Mouse (Mus musculus) 3T3-L1 (cell line): ENCODE measurements around the gene Isx.

ENCODE experiments used
- DNase-seq: peaks from one replicate; pipeline ENCODE4 v3.0.0-alpha.2; 2015; ENCODE audit warnings: low read depth, low spot score

The Isx gene

DNA sequence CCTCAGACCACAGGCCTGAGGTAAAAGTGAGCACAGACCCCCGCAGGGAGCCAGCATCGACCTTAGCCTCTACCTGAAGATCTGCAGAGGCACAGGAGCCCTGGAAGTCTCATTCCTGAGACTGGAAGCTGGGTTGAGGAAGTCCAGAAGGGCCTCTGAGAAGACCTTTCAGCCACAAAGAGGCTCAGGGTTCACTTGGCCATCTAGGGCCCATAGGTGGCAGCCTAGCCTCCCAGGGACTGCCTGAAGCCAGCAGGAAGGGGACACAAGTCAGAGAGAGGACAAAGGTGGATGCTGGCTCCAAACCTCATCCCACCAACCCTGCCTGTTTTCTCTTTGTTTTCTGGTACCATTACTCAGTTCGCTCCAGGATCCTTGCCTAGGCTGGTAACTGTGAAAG lies at the start of gene Isx:
Gene Isx (plus strand): TSS at position 234 of the 400 bp plus-strand sequence.
- DNase-seq, result no peak

DNA sequence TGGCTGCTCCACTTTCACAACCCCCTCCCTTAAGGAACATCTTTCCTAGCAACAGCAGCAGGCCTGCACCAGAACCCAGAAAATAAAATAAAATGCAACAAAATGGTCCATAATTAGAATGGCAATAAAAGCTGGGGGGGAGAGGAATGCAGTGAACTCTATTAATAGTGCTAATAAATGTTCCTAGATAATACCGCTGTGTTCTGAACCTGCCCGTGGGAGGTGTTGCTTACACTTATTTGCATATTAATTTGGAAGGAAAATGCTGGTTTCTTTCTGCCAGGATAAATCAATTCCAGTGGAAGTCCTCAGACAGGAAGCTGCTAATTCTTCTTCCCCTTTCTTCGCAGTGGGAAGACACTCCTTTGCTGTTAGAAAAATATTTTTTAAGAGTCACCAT lies 45.3 kb upstream of the Isx start:
- no peak for DNase-seq

DNA sequence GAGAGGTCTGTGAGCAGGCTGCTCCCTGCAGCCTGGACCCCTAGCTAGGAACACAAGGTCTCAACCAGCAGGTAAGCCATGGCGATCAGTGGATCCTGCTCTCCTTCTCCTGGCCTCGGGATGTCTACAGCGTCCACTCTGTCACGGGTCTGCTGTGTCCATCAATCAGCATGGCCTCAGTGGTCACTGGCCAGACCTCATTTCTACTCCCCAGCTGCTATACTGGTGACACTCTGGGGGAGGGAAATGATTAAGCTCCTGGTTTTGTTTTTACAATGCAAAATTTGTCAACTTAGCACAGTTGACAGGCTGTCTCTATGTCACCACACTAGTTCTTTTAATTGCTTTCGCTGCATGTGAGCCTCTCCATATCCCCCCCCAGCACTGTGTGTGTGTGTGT lies 41.7 kb upstream of the Isx start:
- no peak for DNase-seq

DNA sequence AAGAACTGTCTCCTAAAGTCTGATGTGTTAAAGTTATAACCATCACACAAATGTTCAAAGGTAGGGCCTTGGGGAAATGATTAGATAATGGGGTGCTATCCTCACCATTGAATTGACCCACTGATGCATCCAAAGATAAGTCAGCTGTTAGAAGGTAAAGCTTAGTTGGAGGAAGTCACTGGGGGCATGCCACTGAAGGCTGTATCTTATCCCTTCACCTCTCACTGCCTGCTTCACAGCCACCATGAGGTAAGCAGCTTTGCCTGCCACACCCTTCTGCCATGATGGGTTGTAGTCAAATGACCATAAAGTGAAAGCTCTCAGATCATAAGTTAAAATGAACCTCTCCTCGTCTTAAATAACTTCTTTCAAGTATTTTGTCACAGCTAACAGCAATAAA lies 38.7 kb upstream of the Isx start:
- no peak for DNase-seq

DNA sequence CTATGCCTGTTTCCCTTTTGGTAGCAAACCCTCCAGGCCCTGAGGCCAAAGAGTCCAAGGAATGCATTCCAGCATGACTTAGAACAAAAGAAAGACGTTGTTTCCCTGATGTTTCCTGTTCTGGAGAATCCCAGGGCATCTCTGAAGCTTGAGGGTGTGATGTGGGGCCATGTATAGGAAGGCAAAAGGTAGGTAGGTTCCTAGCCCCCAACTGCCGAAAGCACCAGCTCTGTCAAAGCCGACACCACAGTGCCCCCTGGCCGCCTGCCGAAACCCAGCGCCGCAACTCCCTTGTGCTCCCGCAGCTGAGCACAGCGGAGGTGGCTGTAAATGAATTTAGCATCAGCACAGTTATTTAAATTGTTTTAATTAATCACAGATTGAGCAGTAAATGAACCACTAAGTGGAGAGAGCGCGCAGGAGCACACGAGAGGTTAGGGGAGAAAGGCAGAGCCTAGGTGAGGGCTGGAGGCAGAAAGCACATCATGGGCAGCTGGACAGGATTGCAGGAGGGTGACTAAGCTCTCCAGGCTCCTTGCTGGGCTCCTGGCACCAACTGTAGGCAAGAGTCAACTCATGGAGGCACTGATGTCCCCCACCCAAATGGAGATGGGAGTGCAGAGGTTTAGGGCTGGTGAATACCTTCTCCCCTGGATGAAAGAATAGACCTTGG lies 25.5 kb upstream of the Isx start:
- DNase-seq, result no peak

DNA sequence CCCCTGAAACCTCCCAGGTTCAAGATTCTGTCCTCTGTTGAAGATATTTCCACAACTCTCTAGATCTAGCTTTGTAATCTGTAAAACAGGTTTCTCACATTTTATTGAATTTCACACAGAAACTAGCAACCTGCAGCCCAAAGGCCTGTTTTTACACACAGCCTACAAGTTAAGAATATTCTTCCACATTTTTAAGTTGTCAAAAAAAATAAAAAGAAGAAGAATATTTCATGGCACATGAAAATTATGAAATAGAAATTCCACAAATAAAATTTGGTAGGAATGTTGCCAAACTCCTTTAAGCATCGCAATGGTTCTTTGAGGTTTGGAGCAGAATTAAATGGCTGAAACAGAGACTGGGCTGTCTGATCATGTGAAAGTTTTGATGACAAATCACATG lies 24.3 kb upstream of the Isx start:
- DNase-seq, result no peak

DNA sequence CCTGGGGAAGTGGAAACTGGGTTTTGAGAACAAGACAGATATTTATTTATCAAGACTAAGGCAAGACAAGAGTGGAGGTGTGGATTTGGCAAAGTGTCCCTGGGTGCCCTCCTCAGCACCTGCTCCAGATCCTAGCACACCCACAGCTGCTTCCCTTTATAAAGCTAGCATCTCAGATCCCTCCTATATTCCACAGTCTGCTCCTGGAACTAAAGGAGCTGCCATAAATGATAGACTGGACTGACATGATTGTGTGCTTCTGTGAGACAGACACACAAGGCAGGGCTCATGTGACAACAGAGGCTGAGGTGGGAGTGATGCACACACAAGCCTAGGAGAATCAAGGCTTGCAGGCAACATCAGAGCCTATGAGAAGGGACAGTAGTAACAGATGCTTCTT lies 22.0 kb upstream of the Isx start:
- no peak for DNase-seq

DNA sequence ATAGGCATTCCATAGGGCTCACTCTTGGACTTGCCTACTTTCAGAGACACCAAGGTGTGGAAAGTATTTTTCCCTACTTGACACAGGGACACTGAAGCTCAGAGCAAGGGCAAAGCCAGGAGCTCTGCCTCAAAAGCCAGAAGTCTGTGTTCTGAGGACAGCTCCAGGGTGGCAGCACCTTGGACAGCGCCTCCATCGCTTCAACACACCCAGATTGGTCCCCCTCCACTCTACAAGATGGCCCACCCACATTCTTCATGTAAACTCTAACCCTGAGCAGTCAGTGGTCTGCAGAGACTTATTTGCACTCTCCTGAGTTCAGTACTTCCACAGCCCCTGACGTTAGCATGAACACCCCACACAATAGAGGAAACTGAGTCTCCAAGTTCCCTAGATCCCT lies 21.1 kb upstream of the Isx start:
- peak; percentile 11 for DNase-seq

DNA sequence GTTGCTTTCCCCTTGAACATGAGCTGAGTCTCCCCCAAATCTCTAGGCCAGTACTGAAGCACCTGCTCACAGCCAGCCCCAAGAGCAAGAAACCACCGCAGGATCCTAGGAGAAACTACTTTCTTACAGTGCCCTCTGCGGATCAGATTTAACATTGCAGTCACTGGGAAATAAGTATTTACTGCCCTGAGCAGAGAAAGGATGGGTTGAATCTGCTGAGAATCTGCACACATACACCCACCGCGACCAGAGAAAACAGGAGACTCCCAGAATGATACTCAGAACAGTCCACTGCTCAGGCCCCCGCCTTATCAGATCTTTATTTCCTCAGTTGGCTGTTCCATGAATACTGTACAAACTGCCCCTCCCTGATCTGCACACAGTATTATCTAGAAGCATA lies 19.5 kb upstream of the Isx start:
- DNase-seq, result peak; percentile 40

DNA sequence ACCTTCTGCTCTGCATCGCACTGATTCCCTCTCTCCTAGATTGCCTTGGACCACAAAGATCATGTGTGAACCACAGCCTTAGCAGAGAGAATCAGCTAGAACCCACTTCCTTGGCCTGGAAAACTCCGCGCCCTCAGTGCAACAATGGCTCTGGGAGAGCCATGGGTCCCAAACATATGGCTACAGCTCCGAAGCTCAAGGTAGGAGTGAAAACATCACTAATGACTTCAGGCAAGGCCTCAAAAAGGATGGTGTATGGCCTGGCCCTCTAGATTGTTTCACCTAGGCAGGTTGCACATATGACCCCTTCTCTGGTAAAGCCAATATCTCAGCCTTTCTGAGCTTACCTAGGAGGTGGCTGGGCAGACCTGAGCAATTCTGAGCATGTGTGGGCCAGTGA lies 18.2 kb upstream of the Isx start:
- DNase-seq, result no peak

DNA sequence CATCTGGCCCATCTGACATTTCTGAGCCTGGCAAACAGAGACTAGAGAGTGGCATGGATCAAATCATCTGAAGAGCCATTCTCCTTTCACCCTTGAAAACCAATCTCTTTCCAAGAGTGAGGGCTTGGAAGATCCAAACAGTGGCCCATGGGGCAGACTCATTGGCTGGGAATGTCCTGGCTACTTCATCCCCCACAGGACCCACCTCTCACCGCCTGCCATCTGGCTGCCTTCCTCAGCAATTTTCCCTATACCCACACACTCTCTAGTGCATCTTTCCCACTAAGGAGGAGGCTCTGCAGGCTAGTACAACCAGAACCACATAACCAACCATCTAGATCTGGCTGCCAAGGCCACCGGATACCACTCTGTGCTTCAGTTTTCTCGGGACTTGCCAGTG lies 17.6 kb upstream of the Isx start:
- no peak for DNase-seq

DNA sequence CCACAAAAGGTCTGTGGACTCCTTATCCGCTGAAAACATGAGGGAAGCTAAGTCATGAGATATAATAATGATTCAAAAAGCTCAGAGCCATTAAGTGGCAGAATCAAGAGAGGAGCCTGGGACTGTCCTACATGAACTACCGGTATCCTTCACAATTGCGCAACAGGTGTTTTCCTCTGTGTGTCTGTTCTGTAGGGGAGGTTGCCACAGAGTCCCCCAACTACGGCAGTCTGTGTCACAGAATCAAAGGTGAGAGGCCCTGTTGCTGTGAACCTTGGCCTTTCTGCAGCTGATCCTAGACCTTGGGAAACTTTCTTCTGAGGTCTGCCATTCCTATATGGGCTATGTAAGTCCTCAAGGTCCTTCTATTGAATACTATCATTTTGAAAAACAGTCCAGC lies 13.7 kb upstream of the Isx start:
- no peak for DNase-seq

DNA sequence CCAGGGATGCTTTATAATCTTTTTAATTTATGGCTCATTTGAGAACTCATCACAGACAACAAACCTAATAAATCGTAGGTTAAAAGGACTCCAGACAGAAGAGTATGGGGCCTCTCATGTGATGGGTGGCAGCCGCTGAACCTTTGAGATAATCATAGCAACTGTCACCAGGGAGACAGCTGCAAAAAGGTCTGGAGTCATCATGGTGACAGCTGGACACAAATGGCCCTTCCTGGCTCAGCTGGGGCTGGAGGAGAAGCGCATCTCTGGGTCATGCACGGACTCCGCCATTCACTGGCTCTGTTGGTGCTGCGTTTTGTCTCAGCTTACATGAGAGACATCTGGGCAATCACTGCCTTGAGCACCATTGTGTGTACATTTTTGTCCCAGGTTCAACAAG lies 12.5 kb upstream of the Isx start:
- no peak for DNase-seq

DNA sequence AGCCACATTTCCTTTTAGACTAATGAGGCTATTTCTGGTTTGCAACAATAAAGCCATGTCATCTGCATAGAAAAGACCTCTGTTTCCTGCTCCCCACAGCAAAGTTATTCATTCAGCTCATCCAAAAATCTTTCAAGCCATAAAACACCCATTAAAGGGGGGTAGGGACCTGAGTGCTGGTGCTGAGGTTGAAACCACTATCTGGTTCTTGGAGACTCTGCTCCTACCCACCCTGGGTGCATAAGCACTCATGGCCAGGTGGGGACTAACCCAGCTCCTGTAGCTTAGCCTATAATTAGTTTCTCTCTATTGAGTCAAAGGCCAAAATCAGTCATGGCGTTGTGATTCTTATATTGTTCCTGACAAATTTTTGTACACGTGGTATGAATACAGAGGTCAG lies 10.4 kb upstream of the Isx start:
- no peak for DNase-seq

DNA sequence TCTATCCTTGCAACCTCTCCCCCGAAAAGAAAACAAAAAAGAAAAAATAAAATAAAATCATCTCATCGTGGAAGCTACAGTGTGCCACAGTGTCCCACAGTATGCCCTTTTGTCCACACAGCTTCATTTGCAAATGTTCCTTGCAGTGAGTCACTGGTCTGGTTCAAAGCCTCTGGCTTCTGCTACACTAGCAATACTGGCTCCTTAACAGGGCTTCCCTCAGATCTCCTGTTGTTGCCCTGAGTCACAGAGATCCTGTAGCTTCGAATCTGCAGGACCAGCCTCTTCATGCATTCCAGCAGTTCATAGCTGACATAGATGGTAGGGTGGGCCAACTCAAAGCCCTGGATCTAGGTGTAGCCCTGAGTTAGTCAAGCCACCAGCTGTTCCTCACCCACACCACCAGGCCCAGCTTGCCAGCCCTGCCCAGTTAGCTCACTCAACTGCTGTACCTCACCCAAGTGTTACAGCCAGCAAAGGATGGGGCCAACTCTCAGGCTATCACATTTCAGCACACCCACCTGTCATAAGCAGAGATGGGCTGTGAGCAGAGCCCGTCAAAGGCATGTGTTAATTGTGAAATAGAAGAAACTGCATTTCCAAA lies 2.5 kb upstream of the Isx start:
- peak; percentile 5 for DNase-seq

DNA sequence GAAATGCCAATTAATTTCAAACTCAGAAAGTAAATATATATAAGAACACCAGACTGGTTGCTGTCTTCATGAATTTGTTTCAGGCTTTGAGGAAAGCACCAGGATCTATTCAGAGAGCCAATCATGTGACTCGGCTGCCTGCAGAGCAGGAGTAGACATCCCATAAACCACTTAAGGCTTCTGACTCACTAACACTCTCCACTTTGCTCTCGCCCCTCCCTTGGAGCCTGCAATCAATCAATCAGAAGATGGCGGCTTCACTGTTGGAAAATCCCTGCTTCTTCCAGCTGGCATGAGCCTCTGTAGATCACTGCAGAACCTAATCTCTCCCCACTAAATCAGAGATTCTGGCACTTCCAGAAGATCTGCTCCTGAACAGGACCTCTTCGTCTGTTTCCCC lies 1.3 kb upstream of the Isx start:
- DNase-seq, result peak; percentile 31

DNA sequence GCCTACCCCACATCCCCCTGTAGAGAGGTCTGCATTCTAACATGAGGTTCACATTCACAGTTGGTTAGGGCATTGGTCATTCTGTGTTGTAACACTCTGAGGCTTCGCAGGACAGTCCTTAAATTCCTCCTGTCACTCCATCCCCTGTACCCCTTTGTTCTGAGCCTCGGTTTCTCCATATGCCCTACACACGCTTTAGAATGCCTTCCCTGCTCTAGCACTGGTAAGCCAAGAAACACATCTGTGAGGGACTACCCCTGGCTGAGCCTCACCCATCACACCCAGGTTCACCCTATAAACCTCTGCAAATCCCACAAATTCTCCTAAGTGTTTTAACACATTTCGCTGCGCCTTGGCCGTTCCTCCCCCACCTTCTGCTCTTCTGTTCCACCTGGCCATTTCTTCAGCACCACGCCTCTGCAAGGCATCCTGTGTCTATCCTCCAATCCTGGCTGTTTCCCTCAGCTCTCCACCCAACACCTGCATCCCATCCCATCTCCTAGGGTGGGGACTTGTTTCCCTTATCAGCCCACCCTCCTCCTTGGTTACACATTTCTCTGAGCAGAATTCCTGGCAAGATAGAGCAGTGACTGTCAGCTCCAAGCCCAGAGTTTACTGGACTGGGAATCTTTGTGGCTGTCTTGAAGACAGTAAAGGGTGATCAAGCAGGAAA lies 686 bp upstream of the Isx start:
- DNase-seq, result no peak

DNA sequence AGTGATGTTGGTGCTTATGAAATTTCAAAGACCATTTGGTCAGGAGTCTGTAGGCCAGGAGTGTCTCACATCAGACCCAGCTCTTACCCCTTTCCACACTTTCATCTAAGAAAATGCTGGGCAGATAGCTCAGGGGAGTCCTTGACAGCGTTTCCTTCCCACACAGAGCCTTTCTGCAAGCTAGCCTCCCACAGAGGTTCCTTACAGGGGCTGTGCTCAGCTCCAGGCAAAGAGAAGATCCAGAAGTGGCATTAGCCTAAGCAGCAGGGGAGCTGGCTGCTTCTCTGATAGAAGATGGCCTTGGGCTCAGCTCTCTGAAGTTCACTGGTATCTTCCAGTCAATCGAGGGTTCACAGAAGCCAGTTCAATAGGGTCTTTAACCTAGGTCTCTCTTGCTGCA lies 1.6 kb downstream of the Isx start:
- DNase-seq, result no peak

DNA sequence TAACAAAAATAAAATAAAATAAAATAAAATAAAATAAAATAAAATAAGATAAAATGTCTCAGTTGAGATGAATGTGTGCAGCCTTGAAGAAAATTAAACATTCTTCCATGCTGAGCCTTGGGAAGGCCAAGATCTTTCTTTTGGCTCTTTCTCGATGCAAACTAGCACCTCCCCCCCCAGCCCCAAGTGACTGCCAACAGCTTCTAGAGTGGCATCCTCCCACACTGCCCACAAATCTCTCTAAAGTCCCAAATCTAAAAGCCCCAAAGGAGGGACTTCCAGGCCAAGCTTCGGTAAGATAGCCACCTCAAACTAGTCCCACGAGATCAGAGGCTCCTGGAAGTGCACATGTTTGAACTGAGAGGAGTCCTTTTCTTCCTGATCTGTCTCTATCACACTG lies 5.7 kb downstream of the Isx start:
- no peak for DNase-seq

DNA sequence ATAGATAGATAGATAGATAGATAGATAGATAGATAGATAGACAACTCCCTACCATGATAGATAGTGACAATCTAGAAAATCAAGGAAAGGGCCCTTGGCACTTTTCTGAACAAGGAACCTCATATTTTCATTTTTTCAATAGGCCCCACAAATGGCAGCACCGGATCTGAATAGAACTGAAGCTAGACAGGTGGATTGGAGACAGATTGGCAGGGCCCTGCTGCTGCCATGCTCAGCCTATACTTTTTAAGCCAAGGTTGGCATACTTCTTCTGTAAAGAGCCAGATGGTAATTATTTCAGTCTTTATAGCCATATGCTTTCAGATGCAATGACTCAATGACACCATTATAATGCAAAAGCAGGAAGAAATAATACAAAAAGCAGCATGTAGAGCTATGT lies 15.8 kb downstream of the Isx start:
- no peak for DNase-seq

DNA sequence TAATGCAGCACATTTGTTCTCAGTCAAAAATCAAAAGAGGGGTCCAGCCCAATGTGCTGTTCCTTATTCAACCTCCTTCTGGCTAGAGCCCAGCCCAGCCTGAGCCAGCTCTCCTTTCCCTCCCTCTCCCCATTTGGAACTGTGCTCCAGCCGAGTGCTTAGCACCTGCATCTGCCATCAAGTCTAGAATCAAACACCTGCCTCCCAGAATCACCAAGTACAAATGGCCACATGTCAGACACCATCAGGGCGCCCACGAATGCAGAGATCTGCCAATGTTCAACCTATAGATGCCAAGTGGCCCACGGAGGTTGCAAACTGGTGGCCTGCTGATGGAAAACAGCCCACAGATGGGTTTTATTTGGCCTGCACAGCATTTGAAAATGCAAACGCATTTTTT lies 18.1 kb downstream of the Isx start:
- DNase-seq, result no peak

DNA sequence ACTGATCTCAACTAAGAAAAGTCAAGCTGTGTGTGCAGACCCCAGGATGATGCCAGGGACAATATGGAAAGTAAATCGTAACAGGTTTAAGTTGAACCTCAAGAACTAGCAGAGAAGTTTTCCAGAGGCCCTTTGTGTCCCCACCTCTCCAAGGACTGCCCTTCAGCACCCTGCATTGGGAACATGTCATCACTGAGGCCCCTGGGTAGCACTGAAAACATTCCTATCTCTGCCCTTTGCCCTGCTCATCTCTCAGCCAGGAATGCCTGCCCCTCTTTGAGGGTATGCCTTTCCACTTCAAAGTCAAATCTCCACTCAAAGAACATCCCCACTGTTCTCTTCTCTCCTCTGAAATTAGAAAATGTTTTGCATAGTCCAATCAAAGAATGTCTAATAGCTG lies 23.3 kb downstream of the Isx start:
- no peak for DNase-seq

DNA sequence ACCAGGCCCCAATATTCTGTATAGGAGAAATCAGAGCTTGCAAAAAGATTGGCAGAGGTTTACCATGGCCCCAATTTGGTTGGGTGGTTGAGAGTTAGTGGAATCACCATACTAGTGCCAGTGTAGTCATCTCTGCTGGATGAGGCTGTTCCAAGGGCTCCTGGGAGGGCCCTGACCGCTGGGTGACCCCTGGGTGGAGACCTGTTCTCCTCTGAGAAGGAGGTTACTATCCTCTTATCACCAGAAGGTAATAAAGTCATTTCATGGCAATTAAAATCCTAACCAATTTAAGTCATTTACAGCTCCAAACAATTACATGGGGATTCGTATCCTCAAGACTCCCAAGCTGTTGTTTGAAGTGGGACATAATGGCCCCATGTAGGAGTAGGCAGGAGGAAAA lies 24.3 kb downstream of the Isx start:
- DNase-seq, result no peak
